Mouse (Mus musculus) left cerebral cortex, postnatal 25 days (tissue): ENCODE data around the gene Trim45. TPM values are rescaled to one million over a fixed set of nuclear protein-coding genes. Genes with fewer than 3 reads are reported as not detected.

ENCODE experiments used
- DNase-seq, 2 experiments: peaks; one replicate each; pipeline ENCODE4 v3.0.0; 2022; ENCODE audit warnings: low spot score in 2 of 2, mixed read lengths in 1 of 2
- intact Hi-C: fragments of 180-260 bp; cut with DNase I; formaldehyde crosslinking; loops from one replicate; pipeline ENCODE4 v1.15.1; 2025
- total RNA-seq, 2 experiments: library from RNA; stranded (reverse); gene quantifications; 2 replicates each; pipeline ENCODE4 v1.2.3; 2021

Gene Trim45
- total RNA-seq, 2 experiments from 2014 or later: 9.1 to 9.2 TPM

GRCm38 (mm10) chr3:100924065-100924732 lies 2.2 kb downstream of the Trim45 start:
- DNase-seq: peak in 1 of 2 experiments; percentile 66
- intact Hi-C loops: no loop called here

DNA sequence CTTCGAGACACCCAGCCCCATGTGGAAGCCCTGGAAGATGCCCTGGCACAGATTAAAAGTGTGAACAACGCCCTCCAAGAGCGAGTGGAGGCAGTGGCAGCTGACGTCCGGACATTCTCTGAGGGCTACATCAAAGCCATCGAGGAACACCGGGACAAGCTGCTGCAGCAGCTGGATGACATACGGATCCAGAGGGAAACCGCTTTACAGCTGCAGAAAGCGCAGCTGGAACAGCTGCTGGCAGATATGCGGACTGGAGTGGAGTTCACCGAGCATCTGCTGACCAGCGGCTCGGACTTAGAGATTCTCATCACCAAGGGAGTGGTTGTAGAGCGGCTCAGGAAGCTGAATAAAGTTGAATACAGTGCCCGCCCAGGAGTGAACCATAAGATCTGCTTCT lies 3.2 kb downstream of the Trim45 start:
- intact Hi-C loops: no loop called here
- DNase-seq: no peak

DNA sequence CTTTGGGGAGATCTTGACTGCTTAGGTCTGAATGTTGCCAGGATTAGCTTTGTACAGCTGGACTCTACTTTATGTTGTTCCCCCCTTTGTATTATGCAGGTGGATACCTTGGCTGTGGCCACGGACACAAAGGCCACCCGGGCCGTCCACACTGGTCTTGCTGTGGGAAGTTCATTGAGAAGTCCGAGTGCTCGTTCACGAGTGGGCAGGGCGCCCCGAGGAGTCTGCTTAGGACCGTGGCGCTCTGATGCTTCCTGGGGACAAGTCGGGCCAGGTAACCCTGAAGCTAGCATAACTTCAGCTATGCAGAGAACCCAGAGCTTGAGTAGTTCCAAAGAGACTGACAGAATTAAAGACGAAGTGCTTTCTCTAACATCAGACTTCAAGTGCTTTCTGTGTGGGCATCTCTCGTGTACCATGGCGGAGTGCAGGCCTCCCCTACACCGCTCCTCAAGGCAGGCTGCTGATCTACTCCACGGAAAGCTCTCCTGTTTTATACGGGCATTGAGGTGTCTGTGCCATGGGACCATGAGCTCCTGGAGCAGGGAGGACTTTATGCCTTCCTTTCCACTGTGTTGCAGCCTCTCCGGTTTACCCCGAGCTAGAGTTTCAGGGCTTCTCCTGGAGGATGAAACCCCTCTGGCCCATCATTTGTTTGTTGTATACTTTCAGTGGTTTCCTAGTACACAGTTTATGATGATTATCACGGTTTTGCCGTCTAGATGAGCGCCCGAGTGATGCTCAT lies 9.5 kb downstream of the Trim45 start:
- no peak for DNase-seq
- intact Hi-C loops: no loop called here

DNA sequence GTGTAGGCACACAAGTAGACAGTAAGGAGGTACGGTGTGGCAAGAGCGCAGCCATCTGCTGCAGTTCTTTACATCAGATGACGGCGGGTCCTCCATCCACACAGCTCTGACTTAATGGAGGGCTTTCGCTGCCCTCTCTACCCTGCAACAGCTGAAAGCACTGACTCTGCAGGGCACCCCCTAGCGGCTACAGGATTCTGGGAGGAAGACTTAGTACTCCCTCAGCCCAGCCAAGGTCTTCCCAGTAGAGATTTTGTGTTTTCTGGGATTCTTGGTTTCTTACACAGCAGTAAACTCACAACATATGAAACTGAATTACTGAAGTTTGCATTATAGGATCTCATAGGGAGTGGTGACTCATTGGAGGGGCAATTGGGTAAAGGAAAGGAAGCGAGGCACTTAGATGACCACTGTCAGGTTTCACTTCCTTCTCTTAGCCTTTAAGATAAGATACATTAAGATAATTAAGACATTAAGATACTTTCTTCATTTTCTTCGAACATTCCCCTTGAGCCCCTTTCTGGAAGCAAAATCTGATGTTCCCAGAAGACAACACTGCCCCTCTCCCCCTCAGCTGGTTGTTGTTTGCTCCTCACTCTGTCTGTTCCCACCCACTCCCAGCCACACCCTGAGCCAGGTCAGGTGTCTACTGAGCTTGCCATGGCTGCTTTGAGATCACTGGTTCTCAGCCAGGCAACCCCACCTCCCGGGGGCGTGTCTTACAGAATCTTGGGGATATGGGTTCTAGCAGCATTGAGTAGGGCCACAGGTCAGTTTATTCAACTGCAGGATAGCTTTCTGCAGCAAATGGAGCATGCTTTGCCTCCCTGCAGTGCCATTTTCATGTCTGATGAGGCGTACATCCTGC lies 10.3 kb downstream of the Trim45 start:
- intact Hi-C loops: no loop called here
- no peak for DNase-seq

- intact Hi-C loops: no loop called here
- DNase-seq: no peak
Observed at GRCm38 (mm10) chr3:100935521-100935920, 13.5 kb downstream of the Trim45 start.

DNA sequence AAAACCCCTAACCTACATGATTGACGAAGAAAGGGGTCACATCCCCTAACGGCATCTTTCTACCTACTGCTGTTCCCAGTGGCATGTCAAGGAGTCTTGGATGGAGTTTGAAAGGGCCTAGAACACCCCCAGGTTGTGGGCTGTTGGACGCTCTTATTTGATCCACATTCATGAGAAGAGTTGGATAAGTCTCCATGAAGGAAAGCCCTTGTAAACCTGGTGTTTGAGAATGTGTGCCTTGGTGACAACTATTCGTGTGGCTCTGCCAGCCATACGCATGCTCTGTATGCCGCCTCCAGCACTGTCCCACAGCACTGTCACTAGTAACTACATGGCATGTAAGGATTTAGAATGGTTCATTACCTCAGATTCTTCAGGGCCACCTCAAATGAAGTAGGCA lies 14.2 kb downstream of the Trim45 start:
- intact Hi-C loops: no loop called here
- DNase-seq: no peak

DNA sequence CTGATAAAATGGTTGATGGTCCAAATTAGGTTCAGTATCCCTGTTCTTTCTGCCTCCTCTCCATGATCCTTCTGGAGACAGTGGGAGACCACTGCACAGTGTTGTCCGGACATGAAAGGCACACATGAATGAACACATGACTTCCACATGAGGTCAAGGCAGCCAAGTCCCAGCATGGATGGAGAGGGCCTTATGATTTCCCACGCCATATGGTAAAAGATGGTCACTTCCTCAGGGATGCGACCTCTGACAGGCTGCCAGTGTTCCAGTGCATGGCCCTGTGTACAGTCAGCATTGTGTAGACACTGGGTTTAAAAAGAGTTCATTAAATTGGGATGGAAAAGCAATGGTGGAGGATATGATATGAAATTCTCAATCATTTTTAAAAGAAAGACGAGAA lies 16.2 kb downstream of the Trim45 start:
- intact Hi-C loops: no loop called here
- no peak for DNase-seq

- intact Hi-C loops: no loop called here
- no peak for DNase-seq
Observed at GRCm38 (mm10) chr3:100940496-100941037, 18.6 kb downstream of the Trim45 start.

DNA sequence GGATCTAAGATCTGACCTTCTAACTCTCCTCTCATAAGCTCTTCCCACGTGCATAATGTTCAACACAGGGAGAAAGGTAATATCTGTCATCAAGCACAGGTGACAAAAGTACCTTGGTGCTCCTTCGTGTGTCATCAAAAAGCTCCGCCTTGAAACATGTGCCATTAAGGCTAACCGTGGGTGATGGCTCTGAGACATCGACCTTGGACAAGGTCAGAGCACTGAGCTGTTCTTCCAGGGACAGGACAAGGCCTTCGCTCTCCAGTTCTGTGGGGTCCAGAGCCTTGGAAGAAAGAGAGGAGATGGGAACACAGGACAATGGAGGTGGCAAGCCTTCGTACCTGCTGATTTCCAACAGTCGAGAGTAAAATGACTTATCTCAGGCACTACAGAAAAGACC lies 25.3 kb downstream of the Trim45 start:
- intact Hi-C loops: no loop called here

GRCm38 (mm10) chr3:100951531-100951930 lies 29.5 kb downstream of the Trim45 start:
- peak in 1 of 2 experiments; percentile 28 for DNase-seq
- intact Hi-C loops: loop anchor here (5.0 kb wide), 1 partner anchor 184 kb away; no protein-coding TSS in a partner anchor

More for the DNA sequence above, 25.3 kb downstream of the Trim45 start:
- no peak for DNase-seq

GRCm38 (mm10) chr3:100954616-100955015 lies 32.6 kb downstream of the Trim45 start:
- intact Hi-C loops: loop anchor here (5.0 kb wide), 1 partner anchor 187 kb away; no protein-coding TSS in a partner anchor
- DNase-seq: no peak

GRCm38 (mm10) chr3:100961007-100961406 lies 39.0 kb downstream of the Trim45 start:
- DNase-seq: no peak
- intact Hi-C loops: loop anchor here (5.0 kb wide), 1 partner anchor 851 kb away; no protein-coding TSS in a partner anchor

- intact Hi-C loops: loop anchor here (5.0 kb wide), 1 partner anchor 851 kb away; no protein-coding TSS in a partner anchor
- no peak for DNase-seq
Observed at GRCm38 (mm10) chr3:100961501-100961900, 39.5 kb downstream of the Trim45 start.

- peak; percentile 61 to 76 for DNase-seq
- intact Hi-C loops: loop anchor here (5.0 kb wide), 1 partner anchor 848 kb away; no protein-coding TSS in a partner anchor
Observed at GRCm38 (mm10) chr3:100963849-100964542, 42.0 kb downstream of the Trim45 start.

GRCm38 (mm10) chr3:100969176-100969917 lies 47.3 kb downstream of the Trim45 start, which contains the start of gene Ttf2:
Ttf2 (minus strand) TSS chr3:100969663.
- intact Hi-C loops: no loop called here
- peak; percentile 85 to 92 for DNase-seq

DNA sequence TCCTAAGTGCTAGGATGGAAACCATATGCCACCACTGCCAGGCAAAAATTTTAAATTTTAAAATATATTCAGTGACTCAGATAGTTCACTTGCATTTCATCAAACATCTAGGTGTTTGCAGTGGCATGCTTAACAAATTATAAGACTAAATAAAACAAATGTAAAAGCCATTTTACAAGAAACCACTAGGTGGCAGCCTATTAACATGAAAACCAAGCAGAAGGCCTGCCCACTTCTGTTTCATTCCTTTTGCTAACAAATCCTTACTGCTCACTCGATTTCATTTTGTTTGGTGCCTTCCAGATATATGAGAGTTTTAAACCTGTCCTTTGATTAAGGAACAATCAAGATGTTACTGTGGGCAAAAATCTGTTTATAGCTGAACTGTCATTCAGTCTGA lies 51.9 kb downstream of the Trim45 start:
- intact Hi-C loops: loop anchor here (1.0 to 2.0 kb wide), 4 partner anchors 25 to 489 kb away; no protein-coding TSS in a partner anchor
- peak; percentile 37 to 74 for DNase-seq

DNA sequence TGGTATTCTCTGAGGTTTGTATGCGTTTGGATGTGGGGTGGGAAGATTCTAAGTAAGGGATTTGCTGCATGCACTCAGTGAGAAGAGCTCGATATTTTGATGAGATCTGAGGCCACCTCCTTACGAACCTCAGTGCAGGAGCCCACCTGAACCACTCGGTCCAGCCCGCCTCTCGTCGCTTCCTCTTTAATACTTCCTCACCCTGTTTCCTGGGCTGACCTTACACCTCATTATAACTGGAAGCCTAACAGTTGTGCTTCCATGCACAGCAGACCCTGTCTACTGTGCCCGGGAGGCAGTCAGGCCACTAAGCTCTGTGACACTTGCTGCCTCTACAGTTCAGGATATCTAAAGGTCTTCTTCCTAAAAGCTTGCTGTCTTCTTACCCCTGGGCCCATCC lies 57.3 kb downstream of the Trim45 start:
- intact Hi-C loops: no loop called here
- no peak for DNase-seq
